Mouse (Mus musculus): ENCODE data around the gene Fmo4. TPM values are rescaled to one million over a fixed set of nuclear protein-coding genes. Genes with fewer than 3 reads are reported as not detected.

Fmo4 gene
- polyA plus RNA-seq, 1 experiment from 2014 or later: 0.33 TPM

- Histone ChIP-seq H3K4me3 (ENCODE audit: low read depth, low read length) (no peak overlapping the region), H3K4me1 (ENCODE audit: control insufficient read depth, insufficient read depth, low read length) (no peaks in the 10 kb centered on the region), H3K4me2 (ENCODE audit: low read depth, low read length) (no peak overlapping the region), H3K27me3 (ENCODE audit: control insufficient read depth, insufficient read depth, low read length) (no peaks in the 10 kb centered on the region), H3K36me3 (ENCODE audit: control insufficient read depth, insufficient read depth, low read length) (no peaks in the 10 kb centered on the region), H3K9me3 (ENCODE audit: control insufficient read depth, low read length) (no peaks in the 10 kb centered on the region), H3K9ac (replicated peaks; ENCODE audit: low read depth, low read length) (no peak overlapping the region), H3K27ac (ENCODE audit: low read depth, low read length) (no peak overlapping the region)
- 56% methylated on average over 4 of the region's 4 CpGs for WGBS
- no peak for ATAC-seq (ENCODE audit: low read depth)
Observed at GRCm38 (mm10) chr1:162773661-162774060, 40.1 kb downstream of the Fmo4 start.

GRCm38 (mm10) chr1:162771617-162772360 lies 42.0 kb downstream of the Fmo4 start:
- Histone ChIP-seq H3K4me3 (ENCODE audit: low read depth, low read length) (no peak overlapping the region), H3K9ac (replicated peaks; ENCODE audit: low read depth, low read length) (no peak overlapping the region), H3K4me1 (ENCODE audit: control insufficient read depth, insufficient read depth, low read length) (no peaks in the 10 kb centered on the region), H3K36me3 (ENCODE audit: control insufficient read depth, insufficient read depth, low read length) (no peaks in the 10 kb centered on the region), H3K9me3 (ENCODE audit: control insufficient read depth, low read length) (no peaks in the 10 kb centered on the region), H3K27me3 (ENCODE audit: control insufficient read depth, insufficient read depth, low read length) (no peaks in the 10 kb centered on the region), H3K4me2 (ENCODE audit: low read depth, low read length) (no peak overlapping the region), H3K27ac (ENCODE audit: low read depth, low read length) (no peak overlapping the region)
- ATAC-seq (ENCODE audit: low read depth): no peak
- WGBS: 41% methylated on average over 4 of the region's 4 CpGs

- 94% methylated on average over 6 of the region's 6 CpGs for WGBS
- H3K27me3 ChIP-seq (ENCODE audit: control insufficient read depth, insufficient read depth, low read length): no peaks in the 10 kb centered on the region
- H3K9me3 ChIP-seq (ENCODE audit: control insufficient read depth, low read length): no peaks in the 10 kb centered on the region
- H3K4me1 ChIP-seq (ENCODE audit: control insufficient read depth, insufficient read depth, low read length): no peaks in the 10 kb centered on the region
- no peak overlapping the region for H3K9ac ChIP-seq (replicated peaks; ENCODE audit: low read depth, low read length)
- H3K4me2 ChIP-seq (ENCODE audit: low read depth, low read length): no peak overlapping the region
- H3K36me3 ChIP-seq (ENCODE audit: control insufficient read depth, insufficient read depth, low read length): no peaks in the 10 kb centered on the region
- no peak overlapping the region for H3K27ac ChIP-seq (ENCODE audit: low read depth, low read length)
- ATAC-seq (ENCODE audit: low read depth): no peak
- no peak overlapping the region for H3K4me3 ChIP-seq (ENCODE audit: low read depth, low read length)
Observed at GRCm38 (mm10) chr1:162752009-162752408, 61.8 kb downstream of the Fmo4 start.

GRCm38 (mm10) chr1:162749607-162750006 lies 64.2 kb downstream of the Fmo4 start:
- no peak overlapping the region for H3K4me3 ChIP-seq (ENCODE audit: low read depth, low read length)
- H3K4me2 ChIP-seq (ENCODE audit: low read depth, low read length): no peak overlapping the region
- H3K27ac ChIP-seq (ENCODE audit: low read depth, low read length): no peak overlapping the region
- no peaks in the 10 kb centered on the region for H3K9me3 ChIP-seq (ENCODE audit: control insufficient read depth, low read length)
- WGBS: 75% methylated on average over 7 of the region's 7 CpGs
- H3K9ac ChIP-seq (replicated peaks; ENCODE audit: low read depth, low read length): no peak overlapping the region
- no peaks in the 10 kb centered on the region for H3K4me1 ChIP-seq (ENCODE audit: control insufficient read depth, insufficient read depth, low read length)
- no peak for ATAC-seq (ENCODE audit: low read depth)
- no peaks in the 10 kb centered on the region for H3K36me3 ChIP-seq (ENCODE audit: control insufficient read depth, insufficient read depth, low read length)
- no peaks in the 10 kb centered on the region for H3K27me3 ChIP-seq (ENCODE audit: control insufficient read depth, insufficient read depth, low read length)

- 91% methylated on average over 5 of the region's 5 CpGs for WGBS
- Histone ChIP-seq H3K9me3 (ENCODE audit: control insufficient read depth, low read length) (no peaks in the 10 kb centered on the region), H3K27me3 (ENCODE audit: control insufficient read depth, insufficient read depth, low read length) (no peaks in the 10 kb centered on the region), H3K4me1 (ENCODE audit: control insufficient read depth, insufficient read depth, low read length) (no peaks in the 10 kb centered on the region), H3K4me3 (ENCODE audit: low read depth, low read length) (no peak overlapping the region), H3K9ac (replicated peaks; ENCODE audit: low read depth, low read length) (no peak overlapping the region), H3K36me3 (ENCODE audit: control insufficient read depth, insufficient read depth, low read length) (no peaks in the 10 kb centered on the region), H3K4me2 (ENCODE audit: low read depth, low read length) (no peak overlapping the region), H3K27ac (ENCODE audit: low read depth, low read length) (no peak overlapping the region)
- ATAC-seq (ENCODE audit: low read depth): no peak
Observed at GRCm38 (mm10) chr1:162748761-162749160, 65.0 kb downstream of the Fmo4 start.

Other genes starting within 250 kb of the Fmo4 start
- gene Vamp4, start 243.5 kb downstream of the Fmo4 start, polyA plus RNA-seq (2014; fragmentation: Nextera tagmentation; extraction: Ambion mirVana): 79.5 and 79.8 TPM in 2 replicates
- not detected in 2 replicates for gene Myoc, start 174.8 kb downstream of the Fmo4 start, polyA plus RNA-seq (2014; fragmentation: Nextera tagmentation; extraction: Ambion mirVana)
- not detected in 2 replicates for gene Myocos, start 155.8 kb downstream of the Fmo4 start, polyA plus RNA-seq (2014; fragmentation: Nextera tagmentation; extraction: Ambion mirVana)
- 153 and 176 TPM in 2 replicates for gene Prrc2c, start 73.4 kb downstream of the Fmo4 start, polyA plus RNA-seq (2014; fragmentation: Nextera tagmentation; extraction: Ambion mirVana)
- gene Fmo1, start 52.6 kb upstream of the Fmo4 start, polyA plus RNA-seq (2014; fragmentation: Nextera tagmentation; extraction: Ambion mirVana): 9.1 and 21.8 TPM in 2 replicates
- 0.58 TPM in 1 of 2 replicates, not detected in the other for gene Fmo2, start 84.8 kb upstream of the Fmo4 start, polyA plus RNA-seq (2014; fragmentation: Nextera tagmentation; extraction: Ambion mirVana)
- not detected in 2 replicates for gene Fmo6, start 123.5 kb upstream of the Fmo4 start, polyA plus RNA-seq (2014; fragmentation: Nextera tagmentation; extraction: Ambion mirVana)
- gene Fmo3, start 170.6 kb upstream of the Fmo4 start, polyA plus RNA-seq (2014; fragmentation: Nextera tagmentation; extraction: Ambion mirVana): not detected in 2 replicates

All from neural tube, embryonic 14.5 days (tissue).